9 mouse cellular contexts compared by ENCODE assay signal in genomic region chr2:118702883-118703761, GRCm38 (mm10). TPM values are rescaled to one million over a fixed set of nuclear protein-coding genes. Genes with fewer than 3 reads are reported as not detected.
DNase-seq lines count a peak whose midpoint lies in the region; ATAC-seq and TF ChIP-seq lines count a peak whose summit lies in the region.
"Had no signal": no experiment of that assay in that cellular context is flagged by ENCODE, and none has a peak within 500 bp of the region (broad histone marks: within the 10 kb centered on the region; RNA-seq: fewer than 3 reads in every experiment).

No protein-coding gene starts in this region.

- peak overlapping the region; percentile 27; the same call in 1 of the 2 replicates for H3K9ac ChIP-seq in limb, embryonic 11.5 days (ENCODE audit: low read length)
- H3K9ac ChIP-seq in midbrain, embryonic 13.5 days (replicated peaks) = peak overlapping the region; percentile 39

- H3K36me3 ChIP-seq in thymus, adult 2 months (ENCODE audit: control insufficient read depth, insufficient read depth, low read length) = no peaks in the 10 kb centered on the region
- no peaks in the 10 kb centered on the region for H3K36me3 ChIP-seq in limb, embryonic 11.5 days (ENCODE audit: control insufficient read depth, insufficient read depth, low read length)
- H3K36me3 ChIP-seq in midbrain, embryonic 13.5 days = no peaks in the 10 kb centered on the region

- TF ChIP-seq POLR2A in thymus, adult 2 months (IDR thresholded peaks at IDR 0.05; ENCODE audit: control insufficient read depth, extremely low read depth, insufficient read depth, low read length, poor library complexity) = no peak

- ATAC-seq in limb, embryonic 11.5 days (ENCODE audit: insufficient number of reproducible peaks, low FRiP score, low TSS enrichment, low read depth) = 0 out of 2 replicates have a peak, but pooled peaks have one; percentile 23
- peak; percentile 37 for ATAC-seq in midbrain, embryonic 13.5 days

- peak overlapping the region; percentile 60 for H3K4me2 ChIP-seq in limb, embryonic 11.5 days (ENCODE audit: low read depth, severe bottlenecking)
- peak overlapping the region; percentile 69 for H3K4me2 ChIP-seq in midbrain, embryonic 13.5 days (replicated peaks)

- no peaks in the 10 kb centered on the region for H3K9me3 ChIP-seq in limb, embryonic 11.5 days (ENCODE audit: control insufficient read depth, low read length)
- no peaks in the 10 kb centered on the region for H3K9me3 ChIP-seq in midbrain, embryonic 13.5 days

- peaks cover 32% of the 10 kb centered on the region for H3K27me3 ChIP-seq in thymus, adult 2 months (ENCODE audit: control insufficient read depth, insufficient read depth, low read length)
- peaks cover 87% of the 10 kb centered on the region for H3K27me3 ChIP-seq in limb, embryonic 11.5 days (ENCODE audit: control insufficient read depth, insufficient read depth, low read length)
- peaks cover 95% of the 10 kb centered on the region for H3K27me3 ChIP-seq in midbrain, embryonic 13.5 days

- H3K4me3 ChIP-seq in thymus, adult 2 months (ENCODE audit: control insufficient read depth, insufficient read depth, low read length) = peak overlapping the region; percentile 1
- H3K4me3 ChIP-seq in limb, embryonic 11.5 days (ENCODE audit: low read depth, low read length) = peak overlapping the region; percentile 35
- peak overlapping the region; percentile 44 for H3K4me3 ChIP-seq in midbrain, embryonic 13.5 days (replicated peaks)

- intact Hi-C loops in heart, postnatal 10 days (cut with DNase I) = no loop called here

- H3K27ac ChIP-seq in thymus, adult 2 months (ENCODE audit: control insufficient read depth, insufficient read depth, low read length) = no peak overlapping the region
- H3K27ac ChIP-seq in limb, embryonic 11.5 days (replicated peaks; ENCODE audit: low read depth, low read length) = no peak overlapping the region
- no peak overlapping the region for H3K27ac ChIP-seq in midbrain, embryonic 13.5 days

- H3K4me1 ChIP-seq in thymus, adult 2 months (replicated peaks; ENCODE audit: control insufficient read depth, insufficient read depth, low read length) = peaks cover 37% of the 10 kb centered on the region
- H3K4me1 ChIP-seq in limb, embryonic 11.5 days (ENCODE audit: control insufficient read depth, insufficient read depth, low read length) = peaks cover 31% of the 10 kb centered on the region
- H3K4me1 ChIP-seq in midbrain, embryonic 13.5 days (replicated peaks) = peaks cover 48% of the 10 kb centered on the region

- DNase-seq in thymus, adult 2 months = peak; percentile 36
- no peak for DNase-seq in thymus, postnatal 0 days (ENCODE audit: low spot score)
- peak; percentile 63 for DNase-seq in embryo, embryonic 10.5 days (ENCODE audit: low spot score)
- peak; percentile 62 to 64 for DNase-seq in heart, postnatal 10 days
- peak; percentile 68 for DNase-seq in limb, embryonic 11.5 days (ENCODE audit: low spot score)
- DNase-seq in urinary bladder, postnatal 25 days (ENCODE audit: low spot score) = peak; percentile 36
- DNase-seq in left cerebral cortex, adult 8-10 months (ENCODE audit: low spot score in 2 of 2) = no peak

- no peak for TF ChIP-seq CTCF in thymus, adult 2 months (IDR thresholded peaks at IDR 0.05; ENCODE audit: borderline replicate concordance, control insufficient read depth, extremely low read depth, insufficient read depth, low read length, poor library complexity)

- WGBS in thymus, adult 2 months = 1% methylated on average over 89 of the region's 93 CpGs
- WGBS in limb, embryonic 11.5 days = 1% methylated on average over 93 of the region's 93 CpGs
- WGBS in midbrain, embryonic 13.5 days = under 1% methylated on average over 80 of the region's 93 CpGs

RNA-seq across cellular contexts. Expression of gene Ankrd63, which starts 0.6 kb away (rescaled TPM):
- 0.20 and 0.27 TPM in 2 replicates for polyA plus RNA-seq in thymus, adult 2 months (2012; rRNA removed)
- not detected in 2 replicates for polyA plus RNA-seq in thymus, postnatal 0 days (2015; fragmentation: Nextera tagmentation; extraction: Ambion mirVana)
- 1 to 10 TPM in 1 of 2 experiments, under 1 TPM in 1; 0.64 to 1.7 TPM for total RNA-seq in heart, postnatal 10 days (2021)
- polyA plus RNA-seq in limb, embryonic 11.5 days (2014; fragmentation: Nextera tagmentation; extraction: Ambion mirVana) = not detected in 2 replicates
- polyA plus RNA-seq in midbrain, embryonic 13.5 days (2015; fragmentation: Nextera tagmentation; extraction: Ambion mirVana) = 0.04 TPM in 1 of 2 replicates, not detected in the other
- 10 to 100 TPM; 36.4 to 40.9 (median 38.5) TPM for total RNA-seq in left cerebral cortex, adult 8-10 months (2022)
- total RNA-seq: gastrocnemius, adult 8-10 months had no signal

RNA-seq across cellular contexts. Expression of gene Plcb2, which starts 25.1 kb away (rescaled TPM):
- polyA plus RNA-seq in thymus, adult 2 months (2012; rRNA removed) = 79.9 and 94.4 TPM in 2 replicates
- polyA plus RNA-seq in thymus, postnatal 0 days (2015; fragmentation: Nextera tagmentation; extraction: Ambion mirVana) = 10.1 and 11.8 TPM in 2 replicates
- 1 to 10 TPM; 1.9 to 2.4 TPM for total RNA-seq in heart, postnatal 10 days (2021)
- polyA plus RNA-seq in limb, embryonic 11.5 days (2014; fragmentation: Nextera tagmentation; extraction: Ambion mirVana) = 0.48 and 0.57 TPM in 2 replicates
- 0.11 and 0.13 TPM in 2 replicates for polyA plus RNA-seq in midbrain, embryonic 13.5 days (2015; fragmentation: Nextera tagmentation; extraction: Ambion mirVana)
- total RNA-seq in left cerebral cortex, adult 8-10 months (2022) = 1 to 10 TPM; 2.9 to 5.7 (median 4.3) TPM

RNA-seq across cellular contexts. Expression of gene Pak6, which starts 40.0 kb away (rescaled TPM):
- polyA plus RNA-seq in thymus, adult 2 months (2012; rRNA removed) = 4.3 and 4.7 TPM in 2 replicates
- 0.53 and 0.91 TPM in 2 replicates for polyA plus RNA-seq in thymus, postnatal 0 days (2015; fragmentation: Nextera tagmentation; extraction: Ambion mirVana)
- total RNA-seq in heart, postnatal 10 days (2021) = 10 to 100 TPM; 13.5 to 15.3 TPM
- 0.33 and 0.50 TPM in 2 replicates for polyA plus RNA-seq in limb, embryonic 11.5 days (2014; fragmentation: Nextera tagmentation; extraction: Ambion mirVana)
- 20.1 and 21.1 TPM in 2 replicates for polyA plus RNA-seq in midbrain, embryonic 13.5 days (2015; fragmentation: Nextera tagmentation; extraction: Ambion mirVana)
- 10 to 100 TPM; 68.1 to 87.8 (median 77.2) TPM for total RNA-seq in left cerebral cortex, adult 8-10 months (2022)
- total RNA-seq: gastrocnemius, adult 8-10 months had no signal

RNA-seq across cellular contexts. Expression of gene Inafm2, which starts 42.4 kb away (rescaled TPM):
- 18.9 and 25.7 TPM in 2 replicates for polyA plus RNA-seq in thymus, adult 2 months (2012; rRNA removed)
- 22.3 and 26.4 TPM in 2 replicates for polyA plus RNA-seq in thymus, postnatal 0 days (2015; fragmentation: Nextera tagmentation; extraction: Ambion mirVana)
- 10 to 100 TPM; 27.4 to 37.4 TPM for total RNA-seq in heart, postnatal 10 days (2021)
- 26.9 and 28.2 TPM in 2 replicates for polyA plus RNA-seq in limb, embryonic 11.5 days (2014; fragmentation: Nextera tagmentation; extraction: Ambion mirVana)
- polyA plus RNA-seq in midbrain, embryonic 13.5 days (2015; fragmentation: Nextera tagmentation; extraction: Ambion mirVana) = 24.6 and 25.8 TPM in 2 replicates
- 10 to 100 TPM; 45.3 to 49.6 (median 47.4) TPM for total RNA-seq in left cerebral cortex, adult 8-10 months (2022)

RNA-seq across cellular contexts. Expression of gene Ccdc9b, which starts 59.3 kb away (rescaled TPM):
- polyA plus RNA-seq in thymus, adult 2 months (2012; rRNA removed) = 1.2 and 1.8 TPM in 2 replicates
- polyA plus RNA-seq in thymus, postnatal 0 days (2015; fragmentation: Nextera tagmentation; extraction: Ambion mirVana) = 0.27 and 0.28 TPM in 2 replicates
- 1 to 10 TPM; 8.4 to 9.9 TPM for total RNA-seq in heart, postnatal 10 days (2021)
- 0.04 and 0.26 TPM in 2 replicates for polyA plus RNA-seq in limb, embryonic 11.5 days (2014; fragmentation: Nextera tagmentation; extraction: Ambion mirVana)
- 1.7 and 2.1 TPM in 2 replicates for polyA plus RNA-seq in midbrain, embryonic 13.5 days (2015; fragmentation: Nextera tagmentation; extraction: Ambion mirVana)
- 1 to 10 TPM; 4.2 to 6.3 (median 5.7) TPM for total RNA-seq in left cerebral cortex, adult 8-10 months (2022)

Comparison
In these comparisons a context has a peak if more than half of its experiments do, and no peak if none do; other contexts are left out.
1. DNase-seq: peak in thymus, adult 2 months (single experiment), embryo, embryonic 10.5 days (single experiment), heart, postnatal 10 days (2 of 2), limb, embryonic 11.5 days (single experiment) and urinary bladder, postnatal 25 days (single experiment); none in thymus, postnatal 0 days (single experiment) and left cerebral cortex, adult 8-10 months (0 of 2).
2. Peak in every context shown above with its lines, with median percentiles within 50 percentile points of each other: H3K4me3 ChIP-seq.